Mouse (Mus musculus) megakaryocyte, embryonic 14.5 days (primary cell): Measurements from ENCODE around the gene Slc45a3. TPM values are rescaled to one million over a fixed set of nuclear protein-coding genes. Genes with fewer than 3 reads are reported as not detected.

Source experiments
- H3K27me3 ChIP-seq: replicated peaks from 2 replicates; pipeline ENCODE3; 2012; ENCODE audit warnings: inconsistent platforms
- H3K36me3 ChIP-seq: replicated peaks from 2 replicates; pipeline ENCODE3; 2012; ENCODE audit warnings: low read length, inconsistent platforms, mixed read lengths
- H3K4me1 ChIP-seq: 2 replicates; pipeline ENCODE4 v1.6.1; 2012; ENCODE audit warnings: inconsistent platforms
- H3K4me3 ChIP-seq: replicated peaks from 2 replicates; pipeline ENCODE3; 2012; ENCODE audit warnings: moderate library complexity, mild to moderate bottlenecking, inconsistent platforms
- H3K9me3 ChIP-seq: 2 replicates; pipeline ENCODE4 v1.6.1; 2012; ENCODE audit warnings: inconsistent platforms
- FLI1 ChIP-seq: IDR thresholded peaks from 2 replicates; pipeline ENCODE4 v1.6.1; 2012; ENCODE audit warnings: low read length, inconsistent platforms, mixed read lengths
- GATA1 ChIP-seq: IDR thresholded peaks from 3 replicates; pipeline ENCODE4 v1.6.1; 2012; ENCODE audit warnings: mixed read lengths, low read length, inconsistent platforms, borderline replicate concordance
- polyA plus RNA-seq: library from polyadenylated mRNA; stranded (reverse); fragments of >175 nt; gene quantifications from 2 replicates; pipeline ENCODE4 v1.2.3, GENCODE M21; 2012; ENCODE audit warnings: low replicate concordance; ENCODE audit not compliant: insufficient read depth

Gene Slc45a3
- polyA plus RNA-seq, 1 experiment = 1.1 TPM

DNA sequence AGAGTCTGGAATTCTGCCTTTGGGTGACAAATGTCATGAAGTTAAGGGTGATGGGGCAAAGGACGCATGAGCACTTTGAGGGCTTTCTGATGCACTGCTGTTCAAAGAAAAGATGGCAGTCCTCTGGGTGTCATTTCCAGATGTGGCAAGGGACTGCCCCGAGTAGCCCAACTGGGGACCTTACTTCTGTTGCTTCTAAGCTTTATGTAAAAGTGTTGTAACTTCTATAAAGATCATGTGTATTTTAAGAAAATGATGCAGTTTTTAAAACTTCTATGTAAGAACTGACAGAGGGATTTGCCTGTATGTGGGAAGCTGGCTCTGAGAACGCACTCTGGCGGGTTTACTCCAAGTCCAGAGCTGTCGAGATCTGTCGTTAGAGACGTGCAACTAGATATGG, 69.4 kb downstream of the Slc45a3 start:
- Histone ChIP-seq H3K9me3 (no peaks in the 10 kb centered on the region), H3K4me1 (peaks cover 36% of the 10 kb centered on the region), H3K27me3 (no peaks in the 10 kb centered on the region), H3K36me3 (peaks cover 89% of the 10 kb centered on the region), H3K4me3 (no peak overlapping the region)
- TF ChIP-seq FLI1 = no peak
- TF ChIP-seq GATA1 = no peak

Other genes starting within 250 kb of the Slc45a3 start
- not detected in 2 replicates for gene Slc26a9, start 218.9 kb upstream of the Slc45a3 start, polyA plus RNA-seq
- gene Pm20d1, start 165.6 kb upstream of the Slc45a3 start, polyA plus RNA-seq = not detected in 2 replicates
- gene Slc41a1, start 135.5 kb upstream of the Slc45a3 start, polyA plus RNA-seq = 8.1 and 16.5 TPM in 2 replicates
- 8.8 TPM in 1 of 2 replicates, not detected in the other for gene Rab29, start 95.7 kb upstream of the Slc45a3 start, polyA plus RNA-seq
- 6.3 and 16.9 TPM in 2 replicates for gene Nucks1, start 52.4 kb upstream of the Slc45a3 start, polyA plus RNA-seq
- gene Elk4, start 44.6 kb downstream of the Slc45a3 start, polyA plus RNA-seq = 1.6 and 2.2 TPM in 2 replicates
- gene Mfsd4a, start 105.1 kb downstream of the Slc45a3 start, polyA plus RNA-seq = not detected in 2 replicates
- 4.2 and 28.8 TPM in 2 replicates for gene Cdk18, start 176.7 kb downstream of the Slc45a3 start, polyA plus RNA-seq
- 2.3 TPM in 1 of 2 replicates, not detected in the other for gene Lemd1, start 228.5 kb downstream of the Slc45a3 start, polyA plus RNA-seq
- not detected in 2 replicates for gene AC124108.1, start 228.5 kb downstream of the Slc45a3 start, polyA plus RNA-seq